Mouse (Mus musculus) heart, embryonic 11.5 days (tissue): ENCODE measurements at regions not wholly inside any gene's neighbourhood (a gene's known extent, or its start where the extent isn't known, plus 50 kb on each side); places are given as distances from the start of the nearest gene placed in this dataset.

Experiments used
- ATAC-seq: fragments of 200-750 bp; cut with Nextera tagmentation; replicated peaks from 2 replicates; pipeline ENCODE4 v1.8.0; 2017; ENCODE audit warnings: moderate library complexity; ENCODE audit not compliant: insufficient number of reproducible peaks, low FRiP score, low TSS enrichment
- H3K27ac ChIP-seq: fragments of 300-500 bp; sonication (generic); 2 replicates; pipeline ENCODE4 v1.5.1; 2014; ENCODE audit warnings: mild to moderate bottlenecking, low read depth, low read length
- H3K27me3 ChIP-seq: fragments of 300-500 bp; sonication (generic); 2 replicates; pipeline ENCODE4 v1.6.1; 2014; ENCODE audit warnings: mild to moderate bottlenecking, low read length, mixed read lengths; ENCODE audit not compliant: control insufficient read depth, insufficient read depth
- H3K36me3 ChIP-seq: fragments of 300-500 bp; sonication (generic); 2 replicates; pipeline ENCODE4 v1.6.1; 2014; ENCODE audit warnings: mild to moderate bottlenecking, low read length, moderate library complexity, mixed read lengths; ENCODE audit not compliant: control insufficient read depth, insufficient read depth
- H3K4me1 ChIP-seq: fragments of 300-500 bp; sonication (generic); 2 replicates; pipeline ENCODE4 v1.6.1; 2014; ENCODE audit warnings: low read length; ENCODE audit not compliant: control insufficient read depth, insufficient read depth
- H3K4me2 ChIP-seq: fragments of 300-500 bp; sonication (generic); 2 replicates; pipeline ENCODE4 v1.6.1; 2014; ENCODE audit warnings: mild to moderate bottlenecking, moderate library complexity
- H3K4me3 ChIP-seq: fragments of 300-500 bp; sonication (generic); 2 replicates; pipeline ENCODE4 v1.5.1; 2014; ENCODE audit warnings: low read depth, low read length
- H3K9ac ChIP-seq: fragments of 300-500 bp; sonication (generic); 2 replicates; pipeline ENCODE4 v1.6.1; 2014; ENCODE audit warnings: mild to moderate bottlenecking, low read depth, low read length, moderate library complexity
- H3K9me3 ChIP-seq: fragments of 300-500 bp; sonication (generic); replicated peaks from 2 replicates; pipeline ENCODE4 v1.6.1; 2016; ENCODE audit warnings: low read length; ENCODE audit not compliant: control insufficient read depth
- WGBS: fragments of 180-500 bp; shearing (Covaris S2); extraction: QIAGEN DNeasy Blood & Tissue Kit; methylation state at CpG from one replicate; pipeline ENCODE4 v1.1.7; 2014; ENCODE audit not compliant: insufficient replicate concordance; 5-methylcytosine and 5-hydroxymethylcytosine counted together

DNA sequence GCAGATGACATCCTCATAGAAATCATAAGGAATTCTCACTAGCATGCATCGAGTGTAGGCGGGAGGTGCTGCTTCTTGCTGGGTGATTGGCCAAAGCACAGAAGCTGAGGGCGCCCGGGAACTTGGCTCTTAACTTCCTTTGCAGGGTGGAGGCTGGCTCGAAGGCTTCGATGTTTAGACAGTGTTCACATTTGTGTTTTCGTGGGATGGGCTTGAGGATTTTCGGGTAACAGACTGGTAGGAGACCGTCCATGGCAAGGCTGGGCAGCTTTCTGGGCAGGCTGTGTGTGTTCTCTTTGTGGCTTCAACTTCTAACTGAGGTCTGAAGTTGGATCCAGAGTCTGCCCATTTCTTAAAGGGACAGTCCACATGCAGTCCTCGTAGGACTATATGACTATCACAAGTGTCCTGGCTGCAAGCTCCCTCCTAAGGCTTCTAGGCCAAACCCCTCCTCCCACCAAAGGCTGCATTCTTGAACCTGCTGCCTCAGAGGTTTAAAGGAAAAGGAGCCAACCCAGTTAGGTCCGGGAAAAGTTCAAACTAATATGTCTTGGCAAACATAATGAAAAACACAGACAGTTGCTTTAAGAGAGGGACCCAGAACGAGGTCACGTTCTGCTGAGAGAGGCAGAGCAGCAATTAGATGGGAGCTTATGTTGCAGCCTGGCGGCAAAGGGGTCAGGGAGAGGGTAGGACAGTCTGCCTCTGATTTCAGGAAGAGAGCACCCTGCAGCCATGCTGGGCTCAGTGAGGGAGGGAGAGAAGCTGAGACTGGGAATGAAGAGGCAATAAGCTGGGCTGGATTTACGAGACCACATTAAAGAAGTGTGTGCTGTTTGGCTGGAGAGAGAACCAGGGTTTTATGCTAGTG, 98.2 kb upstream of the Neo1 start:
- Histone ChIP-seq H3K27me3 (no peaks in the 10 kb centered on the region), H3K4me1 (no peaks in the 10 kb centered on the region; the same call in 1 of the 2 replicates), H3K4me3 (no peak overlapping the region), H3K27ac (no peak overlapping the region), H3K4me2 (peak overlapping the region; percentile 29), H3K36me3 (no peaks in the 10 kb centered on the region), H3K9ac (0 out of 2 replicates have a peak overlapping the region, but pooled peaks have one; percentile 39), H3K9me3 (no peaks in the 10 kb centered on the region)
- WGBS = 39% methylated on average over 15 of the region's 15 CpGs
- no peak for ATAC-seq

DNA sequence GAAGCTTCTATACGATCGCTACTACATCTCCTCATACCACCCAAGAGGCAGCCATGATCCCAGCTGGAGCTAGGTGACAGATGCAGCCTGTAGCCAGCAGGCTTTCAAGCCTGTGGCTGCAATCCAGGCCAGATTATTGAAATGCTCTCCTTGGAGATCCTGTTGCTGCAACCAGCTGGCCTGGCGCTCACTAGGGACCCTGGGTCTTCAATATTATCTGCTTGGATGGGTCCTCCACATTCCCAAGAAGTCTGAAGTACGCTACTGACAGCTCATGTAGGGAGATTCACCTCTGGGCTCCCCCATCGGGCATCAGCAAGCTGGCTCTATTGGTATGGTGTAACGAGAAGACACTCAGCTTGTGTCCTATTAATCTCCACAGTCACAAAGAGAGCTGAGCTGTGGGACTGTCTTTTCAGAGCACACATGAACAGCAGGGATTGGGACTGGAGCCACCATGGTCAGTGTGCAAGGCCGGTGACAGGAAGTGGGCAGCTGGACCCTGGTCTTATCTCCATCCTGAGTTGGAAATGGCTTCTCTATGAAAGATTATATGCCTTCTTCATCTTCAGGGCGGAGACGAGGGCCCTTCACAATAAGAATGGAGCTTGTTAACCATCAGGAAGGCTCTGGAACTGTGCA, 93.6 kb upstream of the Neo1 start:
- WGBS = 82% methylated on average over 9 of the region's 9 CpGs
- Histone ChIP-seq H3K27ac (no peak overlapping the region), H3K4me2 (no peak overlapping the region), H3K9me3 (no peaks in the 10 kb centered on the region), H3K27me3 (no peaks in the 10 kb centered on the region), H3K4me3 (no peak overlapping the region), H3K36me3 (no peaks in the 10 kb centered on the region), H3K4me1 (no peaks in the 10 kb centered on the region; the same call in 1 of the 2 replicates), H3K9ac (no peak overlapping the region)
- no peak for ATAC-seq

DNA sequence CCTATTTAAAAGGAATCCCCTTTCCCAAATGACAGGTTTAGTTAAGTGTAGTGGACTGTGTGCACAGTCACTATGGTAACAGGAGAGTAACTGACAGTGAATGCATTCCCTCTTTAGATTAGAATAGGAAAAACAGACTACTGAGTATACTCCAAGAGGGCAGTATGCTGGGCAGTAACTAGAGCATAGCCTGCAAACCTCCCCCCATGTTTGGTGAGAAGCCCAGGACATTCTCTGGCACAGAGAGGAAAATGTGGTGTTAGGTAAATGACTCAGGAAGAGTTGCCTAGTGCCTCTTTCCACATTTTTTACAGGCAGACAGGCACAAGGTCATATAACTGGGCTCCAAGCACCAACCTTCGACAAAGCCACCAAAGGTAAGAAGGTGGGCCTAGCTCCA, 93.0 kb upstream of the Neo1 start:
- 81% methylated on average over 1 of the region's 1 CpGs for WGBS
- ATAC-seq = no peak

DNA sequence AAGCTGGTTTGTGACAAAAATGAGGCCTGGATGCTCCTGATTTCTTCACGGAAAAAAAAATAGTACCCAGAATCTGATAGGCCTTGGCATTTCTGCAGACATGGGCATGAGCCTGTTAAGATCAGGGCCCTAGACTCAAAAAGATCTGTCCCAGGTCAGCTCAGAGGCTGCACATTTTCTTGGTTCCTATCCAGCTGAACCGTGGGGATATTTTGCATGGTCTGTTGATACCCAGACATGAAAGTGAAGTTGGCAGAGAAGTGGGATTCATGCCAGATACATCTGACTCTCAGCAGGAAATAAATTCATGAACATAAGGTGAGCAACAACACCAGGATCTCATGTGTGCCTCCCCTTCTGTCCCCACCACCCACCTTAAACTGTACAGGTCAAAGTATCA, 91.8 kb upstream of the Neo1 start:
- Histone ChIP-seq H3K27me3 (no peaks in the 10 kb centered on the region), H3K4me3 (no peak overlapping the region), H3K9ac (no peak overlapping the region), H3K4me2 (no peak overlapping the region), H3K36me3 (no peaks in the 10 kb centered on the region), H3K9me3 (no peaks in the 10 kb centered on the region), H3K4me1 (no peaks in the 10 kb centered on the region), H3K27ac (no peak overlapping the region)
- no peak for ATAC-seq
- 77% methylated on average over 2 of the region's 2 CpGs for WGBS

More for the DNA sequence above, 93.0 kb upstream of the Neo1 start:
- no peak overlapping the region for H3K9ac ChIP-seq
- no peaks in the 10 kb centered on the region for H3K36me3 ChIP-seq
- no peak overlapping the region for H3K27ac ChIP-seq
- no peak overlapping the region for H3K4me2 ChIP-seq
- no peak overlapping the region for H3K4me3 ChIP-seq
- no peaks in the 10 kb centered on the region for H3K27me3 ChIP-seq
- no peaks in the 10 kb centered on the region for H3K9me3 ChIP-seq
- no peaks in the 10 kb centered on the region; the same call in 1 of the 2 replicates for H3K4me1 ChIP-seq

DNA sequence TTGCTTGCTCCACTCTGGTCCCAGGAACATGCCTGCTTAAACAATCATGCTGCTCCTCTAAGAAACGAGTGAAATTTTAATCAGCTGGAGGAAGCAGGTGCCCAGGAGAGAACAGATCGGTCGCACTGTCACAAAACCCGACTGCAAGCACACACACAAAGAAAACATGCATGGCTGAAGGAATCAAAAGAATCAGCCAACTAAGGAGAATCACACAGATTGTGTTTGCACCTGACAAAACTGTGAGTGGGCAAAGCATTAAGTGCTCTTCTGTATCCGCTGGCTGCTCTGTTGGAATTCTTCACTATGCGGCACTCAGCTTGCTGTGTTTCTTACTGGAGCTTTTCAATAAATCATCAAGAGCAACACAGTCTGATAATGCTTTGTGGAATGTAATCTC, 89.6 kb upstream of the Neo1 start:
- Histone ChIP-seq H3K9me3 (no peaks in the 10 kb centered on the region), H3K4me3 (no peak overlapping the region)
- WGBS = 80% methylated on average over 6 of the region's 6 CpGs

DNA sequence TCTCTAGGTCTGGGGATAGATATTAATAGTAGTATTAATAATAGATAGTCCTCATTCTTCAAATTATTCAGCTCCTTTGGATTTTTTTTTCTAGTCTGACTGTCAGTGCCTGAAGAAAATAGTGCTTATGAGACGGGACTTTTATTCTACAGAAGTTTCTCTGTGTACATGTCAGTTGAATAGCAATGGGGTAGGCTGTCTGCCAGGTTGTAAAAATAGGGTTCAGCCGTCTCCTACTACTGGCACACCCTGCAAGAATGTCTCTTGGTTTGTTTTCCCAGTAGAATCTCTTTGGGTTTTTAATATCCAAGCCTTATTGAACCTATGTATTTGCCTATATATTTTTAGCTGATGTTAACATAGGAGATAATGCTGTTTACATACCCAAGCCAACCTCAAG, 80.3 kb upstream of the Neo1 start:
- Histone ChIP-seq H3K27ac (no peak overlapping the region), H3K36me3 (no peaks in the 10 kb centered on the region), H3K4me2 (no peak overlapping the region), H3K9me3 (no peaks in the 10 kb centered on the region), H3K27me3 (no peaks in the 10 kb centered on the region), H3K4me1 (no peaks in the 10 kb centered on the region), H3K4me3 (no peak overlapping the region), H3K9ac (no peak overlapping the region)
- WGBS = 41% methylated on average over 2 of the region's 2 CpGs
- no peak for ATAC-seq

More for the DNA sequence above, 89.6 kb upstream of the Neo1 start:
- no peak for ATAC-seq
- no peaks in the 10 kb centered on the region for H3K4me1 ChIP-seq
- no peaks in the 10 kb centered on the region for H3K27me3 ChIP-seq
- no peak overlapping the region for H3K27ac ChIP-seq
- no peak overlapping the region for H3K4me2 ChIP-seq
- H3K9ac ChIP-seq = no peak overlapping the region
- H3K36me3 ChIP-seq = no peaks in the 10 kb centered on the region

DNA sequence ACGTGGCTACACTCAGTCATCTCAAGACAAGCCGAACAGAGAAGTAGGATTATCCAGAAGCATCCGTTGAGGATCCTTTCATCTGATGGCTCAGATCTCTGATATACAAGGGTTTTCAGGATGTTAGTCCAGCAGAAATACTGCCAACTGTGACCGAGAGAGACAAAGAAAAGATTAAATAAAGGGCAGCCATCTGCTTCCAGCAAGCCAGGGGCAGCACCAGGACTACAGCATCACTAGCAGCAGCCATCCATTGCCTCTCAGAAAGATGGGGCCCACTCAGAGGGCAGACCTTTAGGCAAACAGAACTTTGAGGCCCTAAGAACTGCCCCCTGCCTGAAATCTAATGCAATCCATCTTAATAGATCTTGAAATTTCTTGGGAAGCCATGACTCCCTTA, 77.6 kb upstream of the Neo1 start:
- Histone ChIP-seq H3K4me1 (no peaks in the 10 kb centered on the region), H3K9ac (no peak overlapping the region), H3K36me3 (no peaks in the 10 kb centered on the region), H3K4me2 (no peak overlapping the region), H3K9me3 (no peaks in the 10 kb centered on the region), H3K27ac (no peak overlapping the region), H3K27me3 (no peaks in the 10 kb centered on the region), H3K4me3 (no peak overlapping the region)
- WGBS = 58% methylated on average over 4 of the region's 4 CpGs
- no peak for ATAC-seq

DNA sequence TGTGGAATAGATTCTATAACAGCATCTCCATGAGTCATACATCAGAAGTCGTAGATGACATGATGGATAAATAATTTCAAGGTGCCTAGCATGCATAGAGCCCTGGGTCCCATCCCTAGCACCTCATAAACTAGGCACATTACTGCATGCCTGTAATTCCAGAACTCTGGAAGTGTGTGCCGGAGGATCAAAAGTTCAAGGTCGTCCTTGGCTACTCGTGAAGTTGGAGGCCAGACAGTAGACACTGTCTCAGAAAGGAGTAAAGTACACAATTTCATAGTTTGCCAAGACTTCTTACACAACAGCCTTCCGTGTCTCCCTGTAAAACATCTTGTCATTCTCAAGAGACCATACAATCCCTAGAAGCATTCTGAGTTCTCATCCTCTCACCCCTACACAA, 63.5 kb upstream of the Neo1 start:
- WGBS = 68% methylated on average over 5 of the region's 5 CpGs
- ATAC-seq = no peak
- Histone ChIP-seq H3K4me2 (no peak overlapping the region), H3K9me3 (no peaks in the 10 kb centered on the region), H3K4me1 (no peaks in the 10 kb centered on the region; the same call in 1 of the 2 replicates), H3K9ac (no peak overlapping the region), H3K4me3 (no peak overlapping the region), H3K36me3 (no peaks in the 10 kb centered on the region), H3K27ac (no peak overlapping the region), H3K27me3 (no peaks in the 10 kb centered on the region)
